Mouse (Mus musculus) liver, embryonic 11.5 days (tissue): ENCODE measurements around the gene Ncf2. TPM values are rescaled to one million over a fixed set of nuclear protein-coding genes. Genes with fewer than 3 reads are reported as not detected.

Source experiments
- ATAC-seq: fragments of 200-750 bp; cut with Nextera tagmentation; replicated peaks from 2 replicates; pipeline ENCODE4 v1.8.0; 2017; ENCODE audit warnings: moderate number of reproducible peaks, mild to moderate bottlenecking, moderate TSS enrichment, moderate library complexity; ENCODE audit not compliant: low FRiP score
- DNase-seq: peaks from one replicate; pipeline ENCODE4 v3.0.0-alpha.2; 2017; ENCODE audit warnings: low spot score
- H3K27ac ChIP-seq: fragments of 300-500 bp; sonication (generic); 2 replicates; pipeline ENCODE4 v1.5.1; 2014; ENCODE audit warnings: mild to moderate bottlenecking, low read depth, low read length, control low read depth
- H3K27me3 ChIP-seq: fragments of 300-500 bp; sonication (generic); replicated peaks from 2 replicates; pipeline ENCODE4 v1.6.1; 2014; ENCODE audit warnings: low read length, mixed read lengths; ENCODE audit not compliant: control insufficient read depth, insufficient read depth
- H3K36me3 ChIP-seq: fragments of 300-500 bp; sonication (generic); 2 replicates; pipeline ENCODE4 v1.6.1; 2014; ENCODE audit warnings: mild to moderate bottlenecking, low read length, moderate library complexity, mixed read lengths; ENCODE audit not compliant: control insufficient read depth, insufficient read depth
- H3K4me1 ChIP-seq: fragments of 300-500 bp; sonication (generic); replicated peaks from 2 replicates; pipeline ENCODE4 v1.6.1; 2014; ENCODE audit warnings: low read length, mixed read lengths; ENCODE audit not compliant: control insufficient read depth, insufficient read depth
- H3K4me2 ChIP-seq: fragments of 300-500 bp; sonication (generic); 2 replicates; pipeline ENCODE4 v1.6.1; 2014; ENCODE audit warnings: mild to moderate bottlenecking, control low read depth, moderate library complexity
- H3K4me3 ChIP-seq: fragments of 300-500 bp; sonication (generic); 2 replicates; pipeline ENCODE4 v1.5.1; 2014; ENCODE audit warnings: low read depth, low read length, control low read depth
- H3K9ac ChIP-seq: fragments of 300-500 bp; sonication (generic); 2 replicates; pipeline ENCODE4 v1.6.1; 2014; ENCODE audit warnings: low read depth, low read length, control low read depth
- H3K9me3 ChIP-seq: fragments of 300-500 bp; sonication (generic); 2 replicates; pipeline ENCODE4 v1.6.1; 2016; ENCODE audit warnings: low read length, inconsistent platforms, mixed read lengths; ENCODE audit not compliant: control insufficient read depth
- WGBS: fragments of 180-500 bp; shearing (Covaris S2); extraction: QIAGEN DNeasy Blood & Tissue Kit; methylation state at CpG from one replicate; pipeline ENCODE4 v1.1.7; 2014; 5-methylcytosine and 5-hydroxymethylcytosine counted together
- polyA plus RNA-seq: library from polyadenylated mRNA; unstranded; fragments of >200 nt; fragmentation: Nextera tagmentation; extraction: Ambion mirVana; gene quantifications from 2 replicates; pipeline ENCODE4 v1.2.1, GENCODE M21; 2014

Ncf2 gene
- polyA plus RNA-seq, 1 experiment from 2014 or later: 12.6 TPM

GRCm38 (mm10) chr1:152808392-152808680 is 8.3 kb downstream of the Ncf2 start:
- H3K4me2 ChIP-seq: peak overlapping the region; percentile 33

GRCm38 (mm10) chr1:152809541-152810252 is 9.7 kb downstream of the Ncf2 start:
- H3K4me2 ChIP-seq: no peak overlapping the region
- H3K27me3 ChIP-seq: no peaks in the 10 kb centered on the region
- DNase-seq (no peak), ATAC-seq (peak; percentile 53; the same call in 1 of the 2 replicates)
- H3K4me1 ChIP-seq: peaks cover 3% of the 10 kb centered on the region; the same call in 1 of the 2 replicates
- H3K27ac ChIP-seq: no peak overlapping the region
- H3K9me3 ChIP-seq: no peaks in the 10 kb centered on the region
- 27% methylated on average over 8 of the region's 8 CpGs for WGBS
- H3K4me3 ChIP-seq: no peak overlapping the region
- no peaks in the 10 kb centered on the region for H3K36me3 ChIP-seq
- no peak overlapping the region for H3K9ac ChIP-seq

More at GRCm38 (mm10) chr1:152808392-152808680, 8.3 kb downstream of the Ncf2 start:
- 69% methylated on average over 2 of the region's 2 CpGs for WGBS
- Histone ChIP-seq H3K4me3 (peak overlapping the region; percentile 28), H3K27me3 (no peaks in the 10 kb centered on the region), H3K36me3 (no peaks in the 10 kb centered on the region), H3K9me3 (no peaks in the 10 kb centered on the region), H3K27ac (peak overlapping the region; percentile 2), H3K9ac (no peak overlapping the region), H3K4me1 (peaks cover 3% of the 10 kb centered on the region; the same call in 1 of the 2 replicates)
- DNase-seq (no peak), ATAC-seq (no peak)

GRCm38 (mm10) chr1:152810533-152811439 is 10.8 kb downstream of the Ncf2 start:
- Histone ChIP-seq H3K4me2 (no peak overlapping the region), H3K9ac (no peak overlapping the region), H3K36me3 (no peaks in the 10 kb centered on the region), H3K9me3 (no peaks in the 10 kb centered on the region), H3K4me3 (no peak overlapping the region), H3K27me3 (no peaks in the 10 kb centered on the region), H3K27ac (no peak overlapping the region), H3K4me1 (peaks cover 3% of the 10 kb centered on the region; the same call in 1 of the 2 replicates)
- 73% methylated on average over 13 of the region's 13 CpGs for WGBS
- DNase-seq (no peak), ATAC-seq (no peak)

GRCm38 (mm10) chr1:152815265-152815701 is 15.3 kb downstream of the Ncf2 start:
- no peak overlapping the region for H3K4me3 ChIP-seq
- H3K4me2 ChIP-seq: no peak overlapping the region
- no peak overlapping the region for H3K9ac ChIP-seq
- no peaks in the 10 kb centered on the region for H3K9me3 ChIP-seq
- DNase-seq (no peak), ATAC-seq (peak; percentile 79)
- no peaks in the 10 kb centered on the region; the same call in 1 of the 2 replicates for H3K4me1 ChIP-seq
- no peaks in the 10 kb centered on the region for H3K27me3 ChIP-seq
- no peaks in the 10 kb centered on the region for H3K36me3 ChIP-seq
- no peak overlapping the region for H3K27ac ChIP-seq
- 65% methylated on average over 7 of the region's 7 CpGs for WGBS

- H3K4me2 ChIP-seq: no peak overlapping the region
These were observed 17.2 kb downstream of the Ncf2 start for GRCm38 (mm10) chr1:152817027-152817769.

GRCm38 (mm10) chr1:152817794-152818193 is 17.8 kb downstream of the Ncf2 start:
- H3K27ac ChIP-seq: no peak overlapping the region
- H3K27me3 ChIP-seq: no peaks in the 10 kb centered on the region
- no peak for ATAC-seq
- H3K4me2 ChIP-seq: no peak overlapping the region
- H3K4me3 ChIP-seq: no peak overlapping the region
- 71% methylated on average over 10 of the region's 10 CpGs for WGBS
- DNase-seq: no peak
- no peaks in the 10 kb centered on the region; the same call in 1 of the 2 replicates for H3K4me1 ChIP-seq
- H3K36me3 ChIP-seq: no peaks in the 10 kb centered on the region
- H3K9ac ChIP-seq: no peak overlapping the region
- no peaks in the 10 kb centered on the region for H3K9me3 ChIP-seq

More at GRCm38 (mm10) chr1:152817027-152817769, 17.2 kb downstream of the Ncf2 start:
- ATAC-seq (no peak), DNase-seq (no peak)
- H3K4me1 ChIP-seq: no peaks in the 10 kb centered on the region; the same call in 1 of the 2 replicates
- no peaks in the 10 kb centered on the region for H3K9me3 ChIP-seq
- WGBS: 62% methylated on average over 12 of the region's 12 CpGs
- no peak overlapping the region for H3K4me3 ChIP-seq
- H3K27me3 ChIP-seq: no peaks in the 10 kb centered on the region
- H3K9ac ChIP-seq: no peak overlapping the region
- no peaks in the 10 kb centered on the region for H3K36me3 ChIP-seq
- no peak overlapping the region for H3K27ac ChIP-seq

- H3K4me1 ChIP-seq: no peaks in the 10 kb centered on the region; the same call in 1 of the 2 replicates
- 75% methylated on average over 6 of the region's 6 CpGs for WGBS
- H3K27me3 ChIP-seq: no peaks in the 10 kb centered on the region
- no peak overlapping the region for H3K4me2 ChIP-seq
- ATAC-seq: no peak
- H3K9me3 ChIP-seq: no peaks in the 10 kb centered on the region
- no peak overlapping the region for H3K9ac ChIP-seq
- H3K4me3 ChIP-seq: no peak overlapping the region
- no peak for DNase-seq
- H3K27ac ChIP-seq: no peak overlapping the region
- no peaks in the 10 kb centered on the region for H3K36me3 ChIP-seq
These were observed 19.6 kb downstream of the Ncf2 start for GRCm38 (mm10) chr1:152819558-152819957.

- no peak overlapping the region for H3K27ac ChIP-seq
- H3K36me3 ChIP-seq: no peaks in the 10 kb centered on the region
- no peak overlapping the region for H3K9ac ChIP-seq
- H3K4me2 ChIP-seq: no peak overlapping the region
- no peak overlapping the region for H3K4me3 ChIP-seq
- no peak for DNase-seq
- WGBS: 80% methylated on average over 7 of the region's 7 CpGs
- H3K9me3 ChIP-seq: no peaks in the 10 kb centered on the region
- no peaks in the 10 kb centered on the region for H3K27me3 ChIP-seq
- no peak for ATAC-seq
- no peaks in the 10 kb centered on the region; the same call in 1 of the 2 replicates for H3K4me1 ChIP-seq
These were observed 21.1 kb downstream of the Ncf2 start for GRCm38 (mm10) chr1:152820911-152821695.
